Mouse (Mus musculus) myocyte (in vitro differentiated cells): ENCODE measurements around the gene Lin7b. TPM values are rescaled to one million over a fixed set of nuclear protein-coding genes. Genes with fewer than 3 reads are reported as not detected.

ENCODE experiments used
- H3K27me3 ChIP-seq: one replicate; pipeline ENCODE4 v1.6.1; 2011; ENCODE audit not compliant: control insufficient read depth, insufficient read depth, insufficient read length
- H3K36me3 ChIP-seq: one replicate; pipeline ENCODE4 v1.6.1; 2011; ENCODE audit not compliant: control insufficient read depth, insufficient read depth
- H3K4me2 ChIP-seq: one replicate; pipeline ENCODE4 v1.6.1; 2011; ENCODE audit warnings: low read depth, control low read depth
- H3K4me3 ChIP-seq: one replicate; pipeline ENCODE4 v1.5.1; 2011; ENCODE audit warnings: mild to moderate bottlenecking, control low read depth, moderate library complexity
- H3K79me2 ChIP-seq: one replicate; pipeline ENCODE4 v1.6.1; 2011; ENCODE audit not compliant: control insufficient read depth, insufficient read depth
- H3ac ChIP-seq: one replicate; pipeline ENCODE4 v1.6.1; 2011; ENCODE audit not compliant: control insufficient read depth, insufficient read length
- CEBPB ChIP-seq: IDR thresholded peaks from 2 replicates; pipeline ENCODE4 v1.6.1; 2011; ENCODE audit warnings: mild to moderate bottlenecking, moderate library complexity; ENCODE audit not compliant: poor library complexity, insufficient read depth, severe bottlenecking
- E2F4 ChIP-seq: IDR thresholded peaks from one replicate; pipeline ENCODE4 v1.6.1; 2011; ENCODE audit warnings: mild to moderate bottlenecking, control low read depth, moderate library complexity; ENCODE audit not compliant: insufficient read depth
- MAX ChIP-seq: IDR thresholded peaks from one replicate; pipeline ENCODE4 v1.6.1; 2011; ENCODE audit warnings: low read depth, mild to moderate bottlenecking, control low read depth
- MYOD1 ChIP-seq, 3 experiments: IDR thresholded peaks; one replicate each; pipeline ENCODE4 v1.6.1; 2011; ENCODE audit warnings: control low read depth in 2 of 3, low read depth in 2 of 3, mild to moderate bottlenecking in 2 of 3, moderate library complexity in 1 of 3; ENCODE audit not compliant: insufficient read length in 2 of 3, control insufficient read depth in 1 of 3
- MYOG ChIP-seq, 3 experiments: IDR thresholded peaks; one replicate each; pipeline ENCODE4 v1.6.1; 2011; ENCODE audit warnings: control low read depth in 2 of 3, low read depth in 2 of 3, mild to moderate bottlenecking in 2 of 3; ENCODE audit not compliant: insufficient read length in 2 of 3, control insufficient read depth in 1 of 3, insufficient read depth in 1 of 3
- POLR2A ChIP-seq: IDR thresholded peaks from one replicate; pipeline ENCODE4 v1.6.1; 2011; ENCODE audit warnings: low read depth, mild to moderate bottlenecking, control low read depth, moderate library complexity; ENCODE audit not compliant: insufficient read length
- POLR2AphosphoS2 ChIP-seq: IDR thresholded peaks from one replicate; pipeline ENCODE4 v1.6.1; 2011; ENCODE audit warnings: low read depth, control low read depth; ENCODE audit not compliant: insufficient read length
- REST ChIP-seq: IDR thresholded peaks from one replicate; pipeline ENCODE4 v1.6.1; 2011; ENCODE audit warnings: mild to moderate bottlenecking, control low read depth, moderate library complexity; ENCODE audit not compliant: insufficient read depth, insufficient read length
- SRF ChIP-seq: IDR thresholded peaks from one replicate; pipeline ENCODE4 v1.6.1; 2011; ENCODE audit warnings: low read depth; ENCODE audit not compliant: control insufficient read depth, insufficient read length
- TCF12 ChIP-seq: IDR thresholded peaks from one replicate; pipeline ENCODE4 v1.6.1; 2011; ENCODE audit warnings: mild to moderate bottlenecking, control low read depth; ENCODE audit not compliant: poor library complexity, insufficient read depth, severe bottlenecking
- TCF3 ChIP-seq: IDR thresholded peaks from one replicate; pipeline ENCODE4 v1.6.1; 2011; ENCODE audit warnings: low read depth, control low read depth; ENCODE audit not compliant: insufficient read length
- USF1 ChIP-seq: IDR thresholded peaks from one replicate; pipeline ENCODE4 v1.6.1; 2011; ENCODE audit warnings: low read depth, mild to moderate bottlenecking, control low read depth, moderate library complexity
- polyA plus RNA-seq: library from polyadenylated mRNA; unstranded; fragments of >200 nt; fragmentation: generic; extraction: Trizol; gene quantifications from one replicate; pipeline ENCODE4 v1.2.1, GENCODE M21; 2012; ENCODE audit warnings: missing spikeins

The Lin7b gene
- polyA plus RNA-seq, 1 experiment: 2.4 TPM

GRCm38 (mm10) chr7:45408351-45408750 is 38.0 kb upstream of the Lin7b start:
- Histone ChIP-seq H3K27me3 (peaks cover 26% of the 10 kb centered on the region), H3K4me3 (no peak overlapping the region), H3K36me3 (no peaks in the 10 kb centered on the region), H3K79me2 (no peaks in the 10 kb centered on the region), H3ac (no peak overlapping the region), H3K4me2 (no peak overlapping the region)
- TF ChIP-seq MYOD1 (IDR thresholded peaks at IDR 0.05; ENCODE audit: control insufficient read depth in 1 of 3, insufficient read length in 2 of 3, low read depth in 2 of 3) (no peak), TCF3 (no peak), MAX (no peak), POLR2AphosphoS2 (no peak), MYOG (IDR thresholded peaks at IDR 0.05; ENCODE audit: control insufficient read depth in 1 of 3, insufficient read depth in 1 of 3, insufficient read length in 2 of 3, low read depth in 2 of 3) (no peak), SRF (no peak), USF1 (no peak), REST (no peak), CEBPB (no peak)

DNA sequence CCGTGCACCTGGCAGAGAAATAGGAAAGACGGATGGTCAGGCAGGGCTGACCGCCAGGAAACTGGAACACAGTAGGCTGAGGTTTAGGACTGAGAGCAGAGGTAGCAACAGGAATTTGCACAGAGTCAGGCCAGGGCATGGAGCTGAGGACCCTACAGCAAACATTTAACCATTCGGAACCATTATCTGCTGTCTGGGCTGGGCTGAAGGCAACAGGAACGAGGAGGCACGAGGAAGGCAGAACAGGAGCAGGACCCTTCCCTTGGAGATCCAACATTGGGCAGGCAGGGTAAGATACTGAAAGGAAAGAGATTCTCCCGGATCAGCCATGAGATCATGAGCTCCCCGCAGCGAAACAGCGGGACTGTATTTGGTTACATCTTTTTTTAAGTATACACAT is 37.5 kb upstream of the Lin7b start:
- Histone ChIP-seq H3K79me2 (no peaks in the 10 kb centered on the region), H3ac (no peak overlapping the region), H3K36me3 (no peaks in the 10 kb centered on the region), H3K27me3 (peaks cover 26% of the 10 kb centered on the region), H3K4me2 (no peak overlapping the region), H3K4me3 (no peak overlapping the region)
- no peak for TF ChIP-seq SRF
- TF ChIP-seq REST: no peak
- TF ChIP-seq POLR2AphosphoS2: no peak
- no peak for TF ChIP-seq CEBPB
- no peak for TF ChIP-seq USF1
- no peak for TF ChIP-seq MAX
- TF ChIP-seq E2F4: no peak
- no peak for TF ChIP-seq TCF3
- TF ChIP-seq MYOG (IDR thresholded peaks at IDR 0.05; ENCODE audit: control insufficient read depth in 1 of 3, insufficient read depth in 1 of 3, insufficient read length in 2 of 3, low read depth in 2 of 3): no peak
- no peak for TF ChIP-seq TCF12
- TF ChIP-seq POLR2A: no peak

- Histone ChIP-seq H3K4me2 (peak overlapping the region; percentile 67), H3K36me3 (no peaks in the 10 kb centered on the region), H3K4me3 (no peak overlapping the region), H3ac (no peak overlapping the region), H3K27me3 (peaks cover 26% of the 10 kb centered on the region), H3K79me2 (no peaks in the 10 kb centered on the region)
- TF ChIP-seq MYOD1 (IDR thresholded peaks at IDR 0.05; ENCODE audit: control insufficient read depth in 1 of 3, insufficient read length in 2 of 3, low read depth in 2 of 3) (peak in 1 of 3 experiments; percentile 7), TCF3 (no peak), POLR2A (peak; percentile 24)
These were observed 36.1 kb upstream of the Lin7b start for GRCm38 (mm10) chr7:45406157-45407156.

- Histone ChIP-seq H3K27me3 (peaks cover 21% of the 10 kb centered on the region), H3K4me2 (peak within 1 kb of the TSS; percentile 67), H3ac (no peak within 1 kb of the TSS), H3K4me3 (peak within 1 kb of the TSS; percentile 6), H3K36me3 (no peaks in the 10 kb centered on the region), H3K79me2 (no peaks in the 10 kb centered on the region)
- TF ChIP-seq E2F4 (no peak), CEBPB (no peak), REST (no peak)
These were observed 35.0 kb upstream of the Lin7b start, which contains the start of gene Kcna7 for GRCm38 (mm10) chr7:45405091-45406075. TSS of gene Kcna7 (plus strand) at chr7:45405653.

- no peak overlapping the region for H3ac ChIP-seq
- TF ChIP-seq MYOD1 (IDR thresholded peaks at IDR 0.05; ENCODE audit: control insufficient read depth in 1 of 3, insufficient read length in 2 of 3, low read depth in 2 of 3): no peak
- TF ChIP-seq USF1: peak; percentile 79
- no peak for TF ChIP-seq TCF12
- TF ChIP-seq TCF3: no peak
- H3K4me2 ChIP-seq: no peak overlapping the region
- no peaks in the 10 kb centered on the region for H3K79me2 ChIP-seq
- peaks cover 10% of the 10 kb centered on the region for H3K27me3 ChIP-seq
- H3K4me3 ChIP-seq: no peak overlapping the region
- H3K36me3 ChIP-seq: no peaks in the 10 kb centered on the region
These were observed 33.3 kb upstream of the Lin7b start for GRCm38 (mm10) chr7:45403532-45404261.
